Mouse (Mus musculus) spleen, adult 12 weeks (tissue): Measurements from ENCODE around the gene Rbm38.

Source experiments
- DNase-seq: peaks from one replicate; pipeline ENCODE4 v3.0.0; 2022; ENCODE audit warnings: low spot score

Gene Rbm38

DNA sequence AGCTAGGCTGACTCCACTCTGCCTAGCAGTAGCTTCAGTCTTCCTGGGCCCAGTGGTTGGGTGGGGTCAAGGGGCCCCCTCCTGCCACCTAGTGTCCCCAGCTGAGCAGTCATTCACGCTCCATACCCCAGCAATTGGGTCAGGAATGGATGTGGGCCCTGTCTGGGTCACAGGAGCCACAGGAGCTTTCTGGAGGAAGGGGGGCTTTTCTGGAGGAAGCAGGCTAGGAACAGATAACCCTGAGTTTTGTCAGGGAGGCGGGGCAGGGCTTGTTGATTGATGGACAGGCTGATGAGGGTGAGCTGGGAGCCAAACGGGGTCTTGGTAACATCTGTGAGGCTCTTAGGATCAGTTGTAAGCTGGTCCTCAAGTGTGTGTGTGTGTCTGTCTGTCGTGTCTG, 16.3 kb downstream of the Rbm38 start:
- no peak for DNase-seq

DNA sequence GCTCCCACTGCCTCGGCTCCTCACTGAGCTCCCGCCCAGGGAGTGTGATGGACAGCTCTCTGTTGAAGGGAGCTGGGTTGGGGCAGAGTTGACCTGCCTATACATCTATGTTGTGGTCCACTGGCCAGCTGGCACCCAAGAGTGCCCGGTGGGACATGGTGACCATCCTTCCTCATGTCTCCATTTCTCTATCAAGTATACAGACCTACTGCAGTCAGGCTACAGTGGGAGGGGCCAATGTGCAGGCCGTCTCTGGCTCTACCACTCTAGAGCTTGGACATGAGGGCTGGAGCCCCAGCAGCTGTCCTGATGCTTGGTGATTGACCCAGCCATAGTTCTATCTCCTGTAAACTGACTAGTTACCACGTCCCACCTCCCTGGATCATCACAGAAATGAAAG, 17.0 kb downstream of the Rbm38 start:
- no peak for DNase-seq

GRCm38 (mm10) chr2:173037827-173038607, 17.7 kb downstream of the Rbm38 start:
- peak; percentile 82 for DNase-seq

GRCm38 (mm10) chr2:173039041-173039440, 18.7 kb downstream of the Rbm38 start:
- DNase-seq = no peak

- DNase-seq = no peak
These were observed 20.5 kb downstream of the Rbm38 start for GRCm38 (mm10) chr2:173040803-173041202.

- DNase-seq = no peak
These were observed 20.9 kb downstream of the Rbm38 start for GRCm38 (mm10) chr2:173041242-173041641.

GRCm38 (mm10) chr2:173041893-173042292, 21.6 kb downstream of the Rbm38 start:
- DNase-seq = no peak

DNA sequence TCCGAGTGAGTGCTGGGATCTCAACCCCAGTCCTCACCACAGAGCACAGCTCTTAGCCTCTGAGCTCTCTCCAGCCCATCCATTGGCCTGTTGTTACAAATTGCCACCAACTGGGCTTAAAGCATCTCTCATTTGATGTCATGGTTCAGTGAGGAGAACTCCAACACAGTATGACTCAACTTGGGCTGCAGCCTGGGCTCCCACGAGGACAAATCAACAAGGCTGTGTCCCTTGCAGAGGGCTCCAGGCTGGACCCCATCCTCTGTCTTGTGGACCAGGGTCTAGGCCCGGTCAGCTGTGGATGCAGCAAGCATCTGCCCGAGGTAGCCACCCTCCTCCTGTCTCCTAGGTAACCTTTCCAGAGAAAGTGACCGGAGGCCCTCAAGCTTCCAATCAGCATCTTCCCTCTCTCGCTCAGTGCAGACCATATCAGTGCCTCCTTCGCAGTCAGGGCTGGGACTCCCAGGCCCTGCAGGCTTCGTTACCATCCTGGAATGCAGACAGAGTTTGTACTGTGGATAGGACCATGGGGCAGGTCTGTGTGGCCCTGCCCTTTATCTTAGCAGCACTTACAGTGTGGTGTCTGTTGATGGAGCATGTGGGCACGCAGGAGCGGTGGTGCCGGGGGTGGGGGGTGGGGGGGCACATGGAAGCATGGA, 22.3 kb downstream of the Rbm38 start:
- no peak for DNase-seq

DNA sequence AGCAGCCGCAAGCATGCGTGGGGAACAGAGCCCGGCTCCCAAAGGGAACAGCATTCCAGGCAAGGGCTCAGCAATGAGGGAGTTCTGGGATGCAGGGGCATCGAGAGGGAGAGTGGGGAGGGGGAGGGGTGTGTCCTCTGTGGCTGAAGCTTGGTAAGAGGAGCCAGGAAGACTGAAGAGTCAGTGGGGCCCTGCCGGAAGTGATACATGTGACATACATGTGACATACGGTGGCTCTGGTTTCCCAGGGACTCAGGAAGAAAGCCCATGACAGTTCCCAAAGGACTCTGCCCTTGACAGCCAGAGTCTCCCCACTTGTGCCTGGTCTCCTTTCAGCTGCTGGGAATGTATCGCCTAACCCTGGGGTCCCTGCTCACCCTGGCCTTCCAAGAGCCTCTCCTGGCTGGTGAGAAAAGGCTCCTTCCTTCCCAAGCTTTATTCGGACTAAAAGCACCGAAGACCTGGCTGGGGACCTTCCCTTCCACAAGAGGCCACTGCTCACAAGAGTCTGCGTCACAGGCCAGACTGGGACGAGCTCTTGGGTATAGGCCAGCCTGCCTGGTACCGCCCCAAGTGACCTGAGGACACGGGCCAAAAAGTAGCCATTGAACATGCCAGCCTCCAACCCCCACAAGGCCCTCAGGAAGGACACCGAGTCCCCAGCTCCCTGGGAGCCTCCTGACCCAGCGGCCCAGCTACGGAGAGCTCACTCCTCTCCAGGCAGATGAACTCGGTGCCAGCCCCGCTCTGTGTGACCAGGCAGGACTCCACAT, 24.1 kb downstream of the Rbm38 start:
- no peak for DNase-seq

GRCm38 (mm10) chr2:173046582-173047297, 26.4 kb downstream of the Rbm38 start:
- no peak for DNase-seq

DNA sequence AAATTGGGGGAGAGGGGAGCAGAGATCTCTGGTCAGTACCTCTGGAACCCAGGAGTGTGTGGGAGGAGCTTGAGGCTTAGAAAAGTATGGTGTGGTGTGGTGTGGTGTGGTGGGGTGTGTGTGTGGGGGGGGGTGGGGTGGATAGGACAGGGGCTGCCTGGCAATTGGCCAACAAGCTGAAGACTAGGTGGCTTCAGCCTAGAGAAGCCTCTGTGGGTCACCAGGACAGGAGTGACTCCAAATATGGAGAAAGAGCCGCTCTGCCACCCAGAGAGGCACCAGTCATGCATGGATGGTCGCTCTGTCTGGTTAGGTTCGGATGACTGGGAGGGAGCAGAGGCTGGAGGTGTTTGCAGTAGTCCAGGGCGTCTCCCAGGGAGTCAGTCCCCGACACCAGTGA, 27.2 kb downstream of the Rbm38 start:
- DNase-seq = no peak

GRCm38 (mm10) chr2:173048041-173048745, 27.9 kb downstream of the Rbm38 start:
- DNase-seq = no peak

GRCm38 (mm10) chr2:173049231-173049630, 28.9 kb downstream of the Rbm38 start:
- no peak for DNase-seq

- no peak for DNase-seq
These were observed 29.5 kb downstream of the Rbm38 start for GRCm38 (mm10) chr2:173049817-173050216.

DNA sequence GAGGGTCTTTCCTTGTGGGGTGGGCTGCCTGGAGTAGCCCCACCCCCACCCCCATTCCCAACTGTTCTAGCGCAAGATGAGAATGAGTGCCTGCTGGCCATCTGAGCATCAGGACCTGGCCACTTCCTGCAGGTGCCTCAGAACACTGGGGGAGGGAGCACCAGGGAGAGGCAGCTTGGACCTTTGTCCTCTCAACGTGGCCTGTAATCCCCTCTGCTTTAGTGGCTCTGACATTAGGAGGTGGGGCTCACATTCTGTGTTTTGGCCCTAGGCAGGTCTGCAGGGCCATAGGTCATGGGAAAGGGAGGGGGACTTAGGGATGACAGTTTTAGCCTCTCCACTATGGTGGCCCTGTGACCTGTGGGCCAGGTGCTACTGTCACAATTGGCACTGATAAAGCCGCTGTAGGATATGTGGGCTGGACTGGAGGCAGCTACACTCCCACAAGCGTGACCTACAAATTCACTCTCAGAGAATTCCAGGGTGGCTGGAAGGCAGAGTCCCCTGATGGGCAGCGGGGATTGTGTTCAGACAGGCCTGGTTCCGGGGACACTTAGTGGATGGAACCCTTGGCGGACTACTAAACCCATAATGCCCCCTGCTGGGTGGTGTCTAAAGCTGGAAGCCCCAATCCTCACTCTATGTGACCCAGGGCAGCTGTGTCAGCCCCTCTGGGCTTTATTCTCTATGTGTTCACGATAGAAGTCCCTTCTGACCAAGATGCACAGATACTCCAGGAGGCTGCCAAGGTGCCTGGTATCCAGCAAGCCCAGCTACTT, 30.5 kb downstream of the Rbm38 start:
- no peak for DNase-seq

DNA sequence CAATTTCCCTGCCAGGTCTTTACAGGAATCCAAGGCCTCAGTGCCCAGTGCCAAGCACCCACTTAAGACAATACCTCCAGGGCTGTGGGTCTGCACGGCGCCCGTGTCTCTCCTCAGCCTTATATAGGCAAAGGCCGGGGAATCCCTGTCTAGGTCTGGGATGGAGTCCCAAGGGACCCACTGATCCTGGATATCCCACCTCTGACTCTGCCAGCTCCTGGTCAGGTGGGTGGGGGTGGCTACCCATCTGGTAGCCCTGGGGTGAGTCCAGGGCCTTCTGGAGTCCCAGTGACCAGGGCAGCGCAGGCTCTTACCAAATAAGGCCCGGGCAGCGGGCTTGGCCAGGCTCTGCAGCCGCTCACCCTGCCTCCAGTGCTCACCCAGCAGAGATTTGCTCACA, 32.6 kb downstream of the Rbm38 start:
- no peak for DNase-seq

- no peak for DNase-seq
These were observed 33.5 kb downstream of the Rbm38 start for GRCm38 (mm10) chr2:173053846-173054245.

DNA sequence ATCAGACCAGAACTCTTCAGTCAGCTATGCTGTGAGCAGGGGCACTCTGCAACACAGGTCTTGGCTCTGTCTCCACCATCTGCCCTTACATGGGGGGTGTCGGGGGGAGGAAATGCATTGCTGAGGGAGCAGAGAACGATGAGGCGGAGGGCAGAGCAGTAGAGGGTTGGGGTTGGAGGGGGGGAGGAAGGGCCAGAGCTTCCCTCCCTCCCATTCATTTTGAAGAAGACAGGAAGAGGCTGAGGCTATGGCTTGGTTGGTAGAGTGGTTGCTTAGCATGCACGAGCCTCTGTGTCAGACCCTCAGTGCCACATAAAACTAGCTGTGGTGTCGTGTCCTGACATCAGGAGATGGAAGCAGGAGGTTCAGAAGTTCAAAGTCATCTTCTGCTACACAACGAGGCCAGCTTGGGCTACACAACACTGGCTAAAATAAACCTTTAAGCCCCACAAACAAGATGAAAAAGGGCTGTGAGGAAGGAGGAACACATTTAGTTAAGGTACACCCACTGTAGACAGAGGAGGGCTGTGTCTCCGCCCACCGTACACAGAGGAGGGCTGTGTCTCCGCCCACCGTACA, 36.1 kb downstream of the Rbm38 start:
- no peak for DNase-seq

GRCm38 (mm10) chr2:173056882-173057315, 36.6 kb downstream of the Rbm38 start:
- DNase-seq = no peak

DNA sequence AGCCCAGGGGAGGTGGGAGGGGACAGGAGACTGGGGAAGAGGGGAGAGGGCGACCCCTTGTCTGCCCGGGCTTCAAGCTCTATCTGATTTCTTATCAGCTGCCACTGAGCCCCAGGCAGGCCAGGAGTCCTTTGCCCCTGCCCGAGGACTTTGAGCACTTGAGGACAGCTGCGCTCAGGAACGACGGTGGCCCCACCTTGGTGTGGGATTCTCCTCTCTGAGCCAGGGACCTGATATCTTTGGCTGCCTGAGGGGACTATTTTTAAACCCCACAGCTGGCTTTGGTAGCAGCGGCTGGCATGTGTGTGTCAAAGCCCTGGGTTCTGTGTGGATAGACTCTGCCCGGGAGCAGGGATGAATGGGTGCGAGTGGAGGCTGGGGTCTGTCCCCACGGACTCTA, 37.3 kb downstream of the Rbm38 start:
- no peak for DNase-seq
